Mouse (Mus musculus): ENCODE measurements at regions not wholly inside any gene's neighbourhood (a gene's known extent, or its start where the extent isn't known, plus 50 kb on each side); places are given as distances from the start of the nearest gene placed in this dataset.

DNA sequence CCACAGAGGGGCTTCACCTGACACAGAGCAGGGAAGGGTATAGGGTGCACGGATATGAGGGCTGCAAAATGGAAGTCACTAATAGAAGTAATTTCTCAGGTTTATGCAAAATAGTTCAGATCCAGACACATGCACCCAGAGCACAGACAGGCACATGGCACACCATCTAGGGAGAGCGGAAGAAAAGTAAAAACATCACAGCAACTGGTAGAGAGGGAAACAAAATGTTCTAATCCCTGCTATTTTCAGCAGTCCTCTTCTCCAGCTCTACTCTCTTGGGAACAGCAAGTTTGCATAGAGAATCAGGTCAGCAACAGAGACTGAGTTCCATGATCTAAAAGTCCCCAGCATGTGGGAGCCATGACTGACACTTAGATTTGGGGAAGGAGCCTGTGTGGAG lies 220.4 kb downstream of the Dcdc2c start:
- TF ChIP-seq CTCF (IDR thresholded peaks at IDR 0.05; ENCODE audit: extremely low read depth, insufficient read length, insufficient replicate concordance, low read depth, low read length) = no peak
- TF ChIP-seq POLR2A (IDR thresholded peaks at IDR 0.05; ENCODE audit: low read depth, low read length) = no peak

Data from small intestine, adult 2 months (tissue).